Mouse (Mus musculus): ENCODE measurements around the gene Pard3. TPM values are rescaled to one million over a fixed set of nuclear protein-coding genes. Genes with fewer than 3 reads are reported as not detected.

Gene Pard3
- polyA plus RNA-seq, 1 experiment from 2014 or later = 30.0 TPM

GRCm38 (mm10) chr8:127345912-127346423 lies 282.3 kb downstream of the Pard3 start:
- DNase-seq (ENCODE audit: low spot score) = no peak
- TF ChIP-seq CTCF (IDR thresholded peaks at IDR 0.05; ENCODE audit: low read depth) (no peak), EP300 (optimal IDR thresholded peaks at IDR 0.05) (no peak)
- Histone ChIP-seq H3K4me2 (replicated peaks; ENCODE audit: low read depth) (no peak overlapping the region), H3K36me3 (ENCODE audit: control insufficient read depth, insufficient read depth, low read length) (no peaks in the 10 kb centered on the region), H3K4me3 (ENCODE audit: low read depth, low read length) (no peak overlapping the region), H3K9me3 (ENCODE audit: control insufficient read depth, low read length) (no peaks in the 10 kb centered on the region), H3K27ac (replicated peaks) (no peak overlapping the region), H3K4me1 (replicated peaks; ENCODE audit: control insufficient read depth, insufficient read depth) (no peaks in the 10 kb centered on the region), H3K9ac (ENCODE audit: low read length) (no peak overlapping the region), H3K27me3 (ENCODE audit: control insufficient read depth, insufficient read depth, low read length) (no peaks in the 10 kb centered on the region)
- WGBS = 97% methylated on average over 1 of the region's 1 CpGs
- ATAC-seq (ENCODE audit: low FRiP score, low TSS enrichment) = no peak

GRCm38 (mm10) chr8:127347890-127348495 lies 284.3 kb downstream of the Pard3 start:
- no peak overlapping the region for H3K9ac ChIP-seq (ENCODE audit: low read length)
- no peaks in the 10 kb centered on the region for H3K27me3 ChIP-seq (ENCODE audit: control insufficient read depth, insufficient read depth, low read length)
- no peaks in the 10 kb centered on the region for H3K36me3 ChIP-seq (ENCODE audit: control insufficient read depth, insufficient read depth, low read length)
- TF ChIP-seq EP300 (optimal IDR thresholded peaks at IDR 0.05) = no peak
- no peak for DNase-seq (ENCODE audit: low spot score)
- H3K4me1 ChIP-seq (replicated peaks; ENCODE audit: control insufficient read depth, insufficient read depth) = no peaks in the 10 kb centered on the region
- H3K27ac ChIP-seq (replicated peaks) = no peak overlapping the region
- no peak for ATAC-seq (ENCODE audit: low FRiP score, low TSS enrichment)
- H3K9me3 ChIP-seq (ENCODE audit: control insufficient read depth, low read length) = no peaks in the 10 kb centered on the region
- H3K4me3 ChIP-seq (ENCODE audit: low read depth, low read length) = no peak overlapping the region
- 72% methylated on average over 2 of the region's 2 CpGs for WGBS
- H3K4me2 ChIP-seq (replicated peaks; ENCODE audit: low read depth) = no peak overlapping the region

- Histone ChIP-seq H3K27me3 (ENCODE audit: control insufficient read depth, insufficient read depth, low read length) (no peaks in the 10 kb centered on the region), H3K4me3 (ENCODE audit: low read depth, low read length) (no peak overlapping the region), H3K9ac (ENCODE audit: low read length) (no peak overlapping the region), H3K4me1 (replicated peaks; ENCODE audit: control insufficient read depth, insufficient read depth) (no peaks in the 10 kb centered on the region), H3K36me3 (ENCODE audit: control insufficient read depth, insufficient read depth, low read length) (no peaks in the 10 kb centered on the region), H3K9me3 (ENCODE audit: control insufficient read depth, low read length) (no peaks in the 10 kb centered on the region), H3K27ac (replicated peaks) (no peak overlapping the region), H3K4me2 (replicated peaks; ENCODE audit: low read depth) (no peak overlapping the region)
- no peak for DNase-seq (ENCODE audit: low spot score)
- ATAC-seq (ENCODE audit: low FRiP score, low TSS enrichment) = no peak
- no peak for TF ChIP-seq CTCF (IDR thresholded peaks at IDR 0.05; ENCODE audit: low read depth)
- TF ChIP-seq EP300 (optimal IDR thresholded peaks at IDR 0.05) = no peak
Measured at GRCm38 (mm10) chr8:127361796-127362195, 298.1 kb downstream of the Pard3 start.

GRCm38 (mm10) chr8:127368347-127368746 lies 304.7 kb downstream of the Pard3 start:
- no peaks in the 10 kb centered on the region for H3K9me3 ChIP-seq (ENCODE audit: control insufficient read depth, low read length)
- H3K27me3 ChIP-seq (ENCODE audit: control insufficient read depth, insufficient read depth, low read length) = no peaks in the 10 kb centered on the region
- no peak overlapping the region for H3K27ac ChIP-seq (replicated peaks)
- ATAC-seq (ENCODE audit: low FRiP score, low TSS enrichment) (peak; percentile 89), DNase-seq (ENCODE audit: low spot score) (peak; percentile 17)
- no peaks in the 10 kb centered on the region; the same call in 1 of the 2 replicates for H3K36me3 ChIP-seq (ENCODE audit: control insufficient read depth, insufficient read depth, low read length)
- H3K4me1 ChIP-seq (replicated peaks; ENCODE audit: control insufficient read depth, insufficient read depth) = no peaks in the 10 kb centered on the region
- H3K4me2 ChIP-seq (replicated peaks; ENCODE audit: low read depth) = no peak overlapping the region
- H3K4me3 ChIP-seq (ENCODE audit: low read depth, low read length) = no peak overlapping the region
- no peak overlapping the region for H3K9ac ChIP-seq (ENCODE audit: low read length)
- 56% methylated on average over 3 of the region's 3 CpGs for WGBS
- TF ChIP-seq CTCF (IDR thresholded peaks at IDR 0.05; ENCODE audit: low read depth) (no peak), EP300 (optimal IDR thresholded peaks at IDR 0.05) (no peak)

DNA sequence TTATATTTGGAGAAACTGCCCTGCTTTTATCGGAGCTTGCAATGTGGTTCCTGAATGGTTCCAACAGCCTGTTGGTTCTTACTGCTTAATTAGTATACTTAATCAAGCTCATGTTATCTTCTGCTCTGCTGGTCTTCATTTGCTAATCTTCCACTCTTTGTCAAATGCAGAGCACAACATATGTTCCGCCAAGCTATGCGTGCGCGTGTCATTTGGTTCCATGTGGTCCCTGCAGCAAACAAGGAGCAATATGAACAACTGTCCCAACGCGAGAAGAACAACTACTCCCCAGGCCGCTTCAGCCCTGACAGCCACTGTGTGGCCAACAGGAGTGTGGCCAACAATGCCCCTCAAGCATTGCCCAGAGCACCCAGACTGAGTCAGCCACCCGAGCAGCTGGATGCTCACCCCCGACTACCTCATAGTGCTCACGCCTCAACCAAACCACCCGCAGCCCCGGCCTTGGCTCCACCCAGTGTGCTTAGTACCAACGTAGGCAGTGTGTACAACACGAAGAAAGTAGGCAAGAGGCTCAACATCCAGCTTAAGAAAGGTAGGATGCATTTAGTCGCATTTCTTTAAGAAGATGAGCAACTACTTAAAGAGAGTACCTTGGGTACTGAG lies 307.7 kb downstream of the Pard3 start:
- TF ChIP-seq EP300 (optimal IDR thresholded peaks at IDR 0.05) (no peak), CTCF (IDR thresholded peaks at IDR 0.05; ENCODE audit: low read depth) (no peak)
- H3K27ac ChIP-seq (replicated peaks) = no peak overlapping the region
- H3K4me2 ChIP-seq (replicated peaks; ENCODE audit: low read depth) = no peak overlapping the region
- ATAC-seq (ENCODE audit: low FRiP score, low TSS enrichment) = no peak
- H3K9me3 ChIP-seq (ENCODE audit: control insufficient read depth, low read length) = no peaks in the 10 kb centered on the region
- H3K36me3 ChIP-seq (ENCODE audit: control insufficient read depth, insufficient read depth, low read length) = no peaks in the 10 kb centered on the region; the same call in 1 of the 2 replicates
- H3K4me3 ChIP-seq (ENCODE audit: low read depth, low read length) = no peak overlapping the region
- no peak overlapping the region for H3K9ac ChIP-seq (ENCODE audit: low read length)
- H3K27me3 ChIP-seq (ENCODE audit: control insufficient read depth, insufficient read depth, low read length) = no peaks in the 10 kb centered on the region
- WGBS = 92% methylated on average over 16 of the region's 16 CpGs
- no peaks in the 10 kb centered on the region for H3K4me1 ChIP-seq (replicated peaks; ENCODE audit: control insufficient read depth, insufficient read depth)
- no peak for DNase-seq (ENCODE audit: low spot score)

DNA sequence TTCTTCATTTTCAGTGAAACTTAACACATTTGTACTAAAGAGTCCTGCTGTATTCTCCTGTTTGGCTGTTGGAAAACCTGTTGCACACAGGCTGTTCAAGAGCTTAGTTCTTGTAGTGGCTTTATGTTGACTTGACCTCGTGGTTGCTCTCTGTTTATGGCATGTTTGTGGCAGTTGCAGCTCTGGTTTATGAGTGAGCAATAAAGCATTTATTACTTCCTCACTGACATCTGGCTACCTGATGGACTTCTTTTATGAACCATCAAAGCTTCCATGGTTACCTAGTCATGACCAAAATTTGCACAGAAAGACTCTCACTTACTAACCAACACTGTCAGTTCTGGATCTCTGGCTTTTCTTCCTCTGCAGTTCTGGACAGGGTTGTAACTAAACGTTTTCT lies 314.1 kb downstream of the Pard3 start:
- no peak for DNase-seq (ENCODE audit: low spot score)
- Histone ChIP-seq H3K9ac (ENCODE audit: low read length) (no peak overlapping the region), H3K9me3 (ENCODE audit: control insufficient read depth, low read length) (no peaks in the 10 kb centered on the region), H3K4me1 (replicated peaks; ENCODE audit: control insufficient read depth, insufficient read depth) (no peaks in the 10 kb centered on the region), H3K36me3 (ENCODE audit: control insufficient read depth, insufficient read depth, low read length) (no peaks in the 10 kb centered on the region; the same call in 1 of the 2 replicates), H3K27ac (replicated peaks) (no peak overlapping the region), H3K27me3 (ENCODE audit: control insufficient read depth, insufficient read depth, low read length) (no peaks in the 10 kb centered on the region), H3K4me2 (replicated peaks; ENCODE audit: low read depth) (no peak overlapping the region), H3K4me3 (ENCODE audit: low read depth, low read length) (no peak overlapping the region)
- TF ChIP-seq EP300 (optimal IDR thresholded peaks at IDR 0.05) (no peak), CTCF (IDR thresholded peaks at IDR 0.05; ENCODE audit: low read depth) (no peak)
- no peak for ATAC-seq (ENCODE audit: low FRiP score, low TSS enrichment)
- 76% methylated on average over 2 of the region's 2 CpGs for WGBS

Measured in stomach, postnatal 0 days (tissue).